Mouse (Mus musculus) layer of hippocampus, adult 11-12 months (tissue): Measurements from ENCODE around the gene Agpat3.
"Not testable (repeated sequence)": the region's sequence is repeated elsewhere in the genome, so short reads cannot be mapped to it uniquely, and the experiment has no call there.

Experiments
- DNase-seq: peaks from one replicate; pipeline ENCODE4 v3.0.0; 2022; ENCODE audit warnings: low spot score

Agpat3 gene

GRCm38 (mm10) chr10:78361951-78362350 lies 9.7 kb upstream of the Agpat3 start:
- DNase-seq = no peak

- DNase-seq = no peak
Observed at GRCm38 (mm10) chr10:78360290-78360711, 8.0 kb upstream of the Agpat3 start.

- DNase-seq = not testable (repeated sequence)
Observed at GRCm38 (mm10) chr10:78358999-78359398, 6.7 kb upstream of the Agpat3 start.

GRCm38 (mm10) chr10:78358266-78358665 lies 6.0 kb upstream of the Agpat3 start:
- no peak for DNase-seq

DNA sequence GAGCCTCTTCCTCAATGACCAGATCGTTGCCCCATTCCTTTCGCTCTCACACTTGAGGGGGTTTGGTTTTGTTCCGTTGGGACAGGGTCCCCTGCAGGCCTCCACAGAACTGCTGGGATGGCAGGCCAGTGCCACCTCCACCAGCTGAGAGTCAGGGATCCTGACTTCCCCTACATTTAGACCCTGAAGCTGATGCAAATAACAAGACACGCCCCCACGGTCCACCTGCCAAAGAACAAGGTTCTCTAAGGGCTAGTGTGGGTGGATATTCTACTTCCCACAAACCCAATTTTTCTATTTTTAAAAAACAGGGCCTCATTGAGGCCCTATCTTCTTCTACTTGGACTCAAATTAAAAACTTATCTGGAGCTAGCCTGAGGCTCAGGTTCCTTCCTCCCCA lies 5.5 kb upstream of the Agpat3 start:
- no peak for DNase-seq

GRCm38 (mm10) chr10:78355931-78356593 lies 3.8 kb upstream of the Agpat3 start:
- no peak for DNase-seq

GRCm38 (mm10) chr10:78353196-78353595 lies 907 bp upstream of the Agpat3 start:
- no peak for DNase-seq

DNA sequence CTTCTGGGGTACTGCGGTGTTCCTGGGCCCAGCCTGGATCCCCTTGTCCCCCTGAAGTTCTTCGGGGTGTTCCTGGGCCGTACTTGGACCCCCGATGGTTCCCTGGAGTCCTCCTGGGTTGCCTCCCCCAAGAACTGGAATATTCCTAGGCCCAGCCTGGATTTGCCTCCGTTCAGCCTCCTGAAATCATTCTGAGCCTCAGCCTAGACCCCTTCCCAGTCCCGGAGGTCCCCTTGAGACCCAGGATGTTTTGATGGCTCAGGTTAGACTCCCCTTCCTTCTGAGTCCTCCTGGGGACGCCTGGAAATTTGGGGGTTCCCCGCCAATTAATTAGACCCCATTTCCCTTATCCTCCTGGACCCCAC lies 359 bp upstream of the Agpat3 start:
- no peak for DNase-seq

GRCm38 (mm10) chr10:78351564-78351886 lies 764 bp downstream of the Agpat3 start:
- DNase-seq = no peak

DNA sequence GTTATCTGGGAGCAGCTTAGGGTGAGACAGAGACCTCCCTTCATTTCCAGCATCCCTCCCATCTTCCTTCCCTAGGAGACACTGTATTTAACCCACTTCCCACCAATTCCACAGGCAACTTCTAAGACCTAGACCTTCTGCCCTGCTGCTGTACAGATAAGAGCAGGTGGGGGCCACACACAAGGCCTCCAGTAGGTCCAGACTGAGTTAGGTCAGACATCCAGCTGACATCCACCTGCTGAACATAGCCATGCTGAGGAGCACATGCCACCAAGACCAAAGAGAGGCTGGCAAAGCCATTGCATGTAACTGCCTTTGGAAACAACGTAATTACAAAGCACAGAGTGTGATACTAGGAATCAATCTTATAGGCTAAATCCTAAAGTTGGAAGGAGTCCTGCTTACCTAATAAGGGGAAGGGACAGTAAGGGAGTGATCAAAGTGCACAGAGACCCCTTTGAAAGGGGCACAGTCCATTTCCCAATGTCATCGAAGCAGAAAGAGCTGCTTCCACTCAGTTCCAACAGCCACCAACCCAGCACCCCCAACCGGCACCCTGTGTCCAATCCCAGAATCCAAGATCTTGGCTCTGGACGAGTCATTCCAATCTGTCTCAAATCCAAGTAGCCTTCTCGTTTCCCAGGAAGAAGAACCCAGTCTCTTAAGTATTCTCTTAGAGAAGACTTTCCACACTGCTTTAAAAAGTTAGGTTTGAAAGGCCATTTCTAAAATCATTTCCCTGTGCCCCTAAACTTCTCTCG lies 1.3 kb downstream of the Agpat3 start:
- no peak for DNase-seq

DNA sequence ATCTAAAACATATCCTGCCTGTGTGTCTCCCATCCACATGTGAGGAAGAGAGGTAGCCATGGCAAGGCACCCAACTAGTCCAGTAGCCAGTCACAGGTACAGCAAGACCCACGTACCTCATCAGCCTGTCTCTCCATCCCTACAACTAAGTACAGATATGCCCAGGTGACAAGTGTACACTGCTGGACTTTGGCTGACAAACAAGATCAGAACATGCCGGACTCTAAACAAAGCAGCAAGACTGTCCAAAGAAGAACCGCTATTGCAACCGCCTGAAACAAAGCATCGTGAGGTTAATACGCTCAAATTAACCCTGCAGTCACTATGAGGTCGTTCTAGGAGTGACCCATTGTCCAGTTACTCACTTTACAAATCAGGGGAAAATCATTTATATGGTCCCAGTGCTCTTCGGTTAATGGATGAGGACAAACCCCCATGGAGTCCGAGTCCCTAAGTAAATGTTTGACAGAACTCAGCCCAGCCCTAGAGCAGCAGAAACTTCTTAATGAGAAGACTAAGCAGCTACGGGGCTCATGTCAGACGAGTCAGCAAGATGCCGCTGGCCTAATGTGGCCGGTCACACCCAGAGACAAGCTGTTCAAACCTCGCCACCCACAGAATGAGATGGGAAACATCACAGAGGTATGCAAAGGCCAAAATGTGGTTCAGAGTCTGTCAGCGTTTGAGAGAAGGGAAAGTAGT lies 2.7 kb downstream of the Agpat3 start:
- no peak for DNase-seq

DNA sequence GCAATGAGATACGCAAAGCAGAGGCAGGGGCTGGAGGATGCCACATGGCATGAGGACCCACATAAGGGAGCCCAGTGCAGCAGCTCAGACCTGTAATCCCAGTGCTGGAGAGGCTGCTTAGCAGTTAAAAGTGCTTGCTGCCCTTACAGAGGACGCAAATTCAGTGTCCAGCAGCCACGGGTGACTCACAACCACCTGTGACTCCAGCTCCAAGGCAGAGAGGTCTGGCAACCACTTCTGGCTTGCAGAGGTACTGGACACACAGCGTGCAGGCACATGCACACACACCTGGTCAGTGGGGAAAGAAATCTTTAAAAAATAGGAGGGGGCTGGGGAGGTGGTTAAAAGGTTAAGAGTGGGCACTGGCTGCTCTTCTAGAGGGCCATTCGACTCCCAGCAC lies 4.1 kb downstream of the Agpat3 start:
- no peak for DNase-seq

- DNase-seq = no peak
Observed at GRCm38 (mm10) chr10:78347486-78347885, 4.8 kb downstream of the Agpat3 start.

GRCm38 (mm10) chr10:78345466-78345865 lies 6.8 kb downstream of the Agpat3 start:
- no peak for DNase-seq

GRCm38 (mm10) chr10:78342091-78342490 lies 10.2 kb downstream of the Agpat3 start:
- DNase-seq = no peak

DNA sequence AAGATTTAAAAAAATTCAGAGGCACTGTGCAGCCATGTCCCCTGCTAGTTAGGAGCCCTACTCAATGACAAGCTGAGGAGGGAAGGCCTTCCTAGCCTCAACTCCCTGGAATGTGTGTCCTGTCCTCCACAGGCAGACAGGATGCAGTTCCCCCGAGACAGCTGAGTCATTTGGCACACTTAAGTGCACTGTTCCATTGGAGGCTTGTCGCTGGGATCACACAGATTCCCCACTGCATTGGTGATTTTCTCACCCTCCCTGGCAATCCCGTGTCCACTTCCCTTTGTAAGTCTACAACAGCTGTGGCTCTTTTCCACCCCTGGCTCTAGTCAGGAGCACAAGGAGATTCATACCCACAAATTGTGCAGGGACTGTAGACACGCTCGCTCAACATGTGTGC lies 14.1 kb downstream of the Agpat3 start:
- DNase-seq = no peak

GRCm38 (mm10) chr10:78334923-78335561 lies 17.2 kb downstream of the Agpat3 start:
- DNase-seq = no peak

GRCm38 (mm10) chr10:78331577-78331976 lies 20.7 kb downstream of the Agpat3 start:
- DNase-seq = no peak

DNA sequence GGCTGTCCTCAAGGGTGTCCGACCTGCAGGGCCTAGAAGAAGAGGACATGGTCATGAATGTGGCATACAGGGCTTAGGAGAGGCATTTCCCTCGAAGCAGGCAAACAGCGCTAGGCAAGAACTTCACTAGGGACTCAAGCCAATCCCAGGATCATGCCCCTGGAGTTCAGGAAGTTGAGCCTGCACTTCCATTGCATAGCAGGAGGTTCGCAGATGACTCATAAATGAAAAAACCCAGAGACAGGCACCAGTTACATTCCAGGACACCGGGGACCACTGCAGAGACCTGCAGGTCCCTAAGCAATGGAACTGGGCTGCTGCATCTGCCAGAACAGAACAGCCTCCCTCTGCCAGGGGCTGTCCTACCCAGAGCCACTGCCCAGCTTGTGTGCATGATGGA lies 23.0 kb downstream of the Agpat3 start:
- DNase-seq = no peak

DNA sequence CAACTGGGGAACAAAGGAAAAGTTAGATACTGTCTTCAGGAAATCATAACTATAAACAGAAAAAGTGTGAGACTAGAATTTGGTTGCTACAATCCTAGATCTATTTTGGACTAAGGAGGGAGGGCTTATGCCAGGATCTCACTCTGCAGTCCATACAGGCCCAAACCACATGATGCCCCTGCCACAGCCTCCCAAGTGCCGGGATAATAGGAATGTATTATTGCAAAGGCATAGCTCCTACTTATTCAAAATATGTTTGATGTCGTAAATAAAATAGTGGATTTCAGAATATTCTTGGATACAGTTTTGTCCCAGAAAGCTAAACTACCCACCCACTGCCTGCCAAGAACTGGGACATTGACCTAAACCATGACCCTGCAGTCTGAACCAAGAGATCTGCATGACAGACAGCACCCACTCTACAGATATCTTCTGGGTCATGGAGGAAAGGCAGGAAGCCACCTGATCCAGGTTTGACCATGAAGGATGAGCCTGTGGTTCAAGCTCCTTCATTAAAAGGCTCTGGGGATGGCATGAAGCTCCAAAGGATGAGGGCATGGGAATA lies 24.2 kb downstream of the Agpat3 start:
- no peak for DNase-seq

GRCm38 (mm10) chr10:78325916-78326647 lies 26.2 kb downstream of the Agpat3 start:
- no peak for DNase-seq
